Mouse (Mus musculus): ENCODE measurements around the gene Lck.
"Not testable (repeated sequence)": the region's sequence is repeated elsewhere in the genome, so short reads cannot be mapped to it uniquely, and the experiment has no call there.

Gene Lck

DNA sequence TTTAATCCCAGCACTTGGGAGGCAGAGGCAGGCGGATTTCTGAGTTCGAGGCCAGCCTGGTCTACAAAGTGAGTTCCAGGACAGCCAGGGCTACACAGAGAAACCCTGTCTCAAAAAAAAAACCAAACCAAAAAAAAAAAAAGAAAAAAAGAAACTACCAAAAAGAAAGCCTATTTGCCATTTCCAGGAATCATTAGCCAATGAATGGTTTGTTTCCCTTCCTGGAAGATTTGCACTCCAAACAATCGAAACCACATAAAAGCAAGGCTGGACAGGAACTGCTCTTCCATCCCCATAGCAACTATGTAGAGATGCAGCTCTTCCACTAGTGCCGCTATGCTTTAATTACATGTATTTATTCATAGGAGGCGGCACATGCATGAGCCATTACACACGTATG, 18.9 kb downstream of the Lck start:
- DNase-seq: not testable (repeated sequence)

DNA sequence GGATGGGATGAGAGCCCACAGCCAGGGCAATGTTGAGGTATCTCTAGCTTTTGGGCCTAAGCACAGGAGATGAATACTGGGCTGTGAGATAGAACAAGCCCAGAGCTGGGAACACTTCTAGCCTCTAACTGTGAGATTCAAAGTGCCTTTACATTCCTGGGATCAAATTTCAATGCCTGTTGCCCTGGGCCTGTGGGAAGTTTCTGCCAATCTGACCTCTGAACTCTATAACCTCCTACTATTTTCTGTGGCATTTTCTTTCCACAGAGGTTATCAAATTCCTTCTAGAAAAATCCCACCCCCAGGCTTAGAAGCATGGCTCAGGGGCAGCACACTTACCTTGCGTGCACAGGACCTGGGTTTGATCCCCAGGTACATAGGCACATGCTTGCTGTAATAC, 23.1 kb downstream of the Lck start:
- DNase-seq: no peak

DNA sequence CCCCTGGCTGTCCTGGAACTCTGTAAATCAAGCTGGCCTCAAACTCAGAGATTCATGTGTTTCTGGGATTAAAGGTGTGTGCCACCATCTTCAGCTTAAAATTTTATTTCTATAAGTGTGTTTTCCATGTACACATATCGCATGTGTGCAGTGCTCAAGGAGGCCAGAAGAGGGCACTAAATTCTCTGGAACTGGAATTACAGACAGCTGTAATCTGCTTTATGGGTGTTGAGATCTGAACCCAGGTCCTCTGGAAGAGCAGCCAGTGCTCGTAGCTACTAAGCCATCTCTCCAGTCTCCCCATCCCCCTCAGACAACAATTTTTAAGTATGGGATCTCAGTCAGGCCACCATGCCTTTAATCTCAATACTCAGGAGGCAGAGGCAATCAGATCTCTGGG, 24.1 kb downstream of the Lck start:
- DNase-seq: peak; percentile 69

DNA sequence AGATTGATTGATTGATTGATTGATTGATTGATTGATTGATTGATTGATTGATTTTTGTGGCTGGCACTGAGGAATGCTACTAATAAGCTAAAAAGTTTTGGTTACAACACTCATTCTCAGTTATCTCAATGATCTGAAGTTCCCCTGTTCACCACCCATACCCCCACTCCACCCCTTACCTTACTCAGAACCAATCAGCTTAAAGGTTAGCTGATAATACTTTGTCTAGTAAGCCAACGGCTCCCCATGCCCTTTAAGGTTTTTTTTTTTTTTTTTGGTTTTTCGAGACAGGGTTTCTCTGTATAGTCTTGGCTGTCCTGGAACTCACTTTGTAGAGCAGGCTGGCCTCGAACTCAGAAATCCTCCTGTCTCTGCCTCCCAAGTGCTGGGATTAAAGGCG, 25.8 kb downstream of the Lck start:
- DNase-seq: not testable (repeated sequence)

DNA sequence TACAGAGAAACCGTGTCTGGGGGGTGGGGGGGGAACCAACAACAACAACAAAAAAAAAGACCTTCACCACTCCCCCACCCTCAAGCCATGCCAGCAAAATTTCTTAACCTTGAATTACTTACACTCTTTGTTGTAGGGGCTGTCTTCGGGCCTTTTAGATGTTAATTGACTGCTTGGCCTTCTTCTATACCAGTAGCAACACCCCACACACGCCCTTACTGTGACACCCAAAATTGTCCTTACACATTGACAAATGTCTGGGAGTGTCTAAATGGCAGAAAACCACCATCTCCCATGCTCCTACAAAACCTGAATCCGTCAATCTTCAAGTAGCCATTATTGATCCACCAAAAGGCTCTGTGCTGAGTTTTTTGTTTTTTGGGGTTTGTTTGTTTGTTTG, 29.3 kb downstream of the Lck start:
- DNase-seq: no peak

DNA sequence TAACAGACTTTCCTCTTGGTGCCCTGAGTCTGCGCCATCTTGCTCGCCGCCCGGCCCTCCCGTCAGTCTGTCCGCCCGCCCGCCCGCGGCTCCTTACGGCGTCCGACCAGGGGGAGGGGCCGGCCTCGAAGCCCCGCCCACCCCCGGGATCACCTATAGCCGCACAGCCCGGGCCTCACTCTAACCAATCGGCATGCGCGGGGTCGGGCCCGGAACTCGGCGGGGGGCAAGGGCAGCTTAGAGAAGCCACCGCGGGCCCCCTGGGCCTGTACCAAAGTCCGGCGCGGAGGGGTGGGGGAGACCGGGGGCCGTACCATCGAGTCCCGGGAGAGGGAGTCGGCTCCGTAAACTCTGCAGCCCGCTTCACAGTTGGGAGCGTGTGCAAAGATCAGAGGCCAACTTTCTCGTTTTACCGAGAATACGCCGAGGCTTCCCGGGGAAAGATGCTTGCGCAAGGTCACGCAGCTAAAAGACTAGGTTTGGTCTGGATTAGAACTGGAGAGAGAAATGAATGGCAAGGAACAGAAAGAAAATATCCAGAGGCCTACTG, 30.8 kb downstream of the Lck start, which contains the start of gene Hdac1:
Hdac1 (minus strand) TSS at position 122 of the 550 bp plus-strand sequence.
- DNase-seq: peak; percentile 97 to 99

DNA sequence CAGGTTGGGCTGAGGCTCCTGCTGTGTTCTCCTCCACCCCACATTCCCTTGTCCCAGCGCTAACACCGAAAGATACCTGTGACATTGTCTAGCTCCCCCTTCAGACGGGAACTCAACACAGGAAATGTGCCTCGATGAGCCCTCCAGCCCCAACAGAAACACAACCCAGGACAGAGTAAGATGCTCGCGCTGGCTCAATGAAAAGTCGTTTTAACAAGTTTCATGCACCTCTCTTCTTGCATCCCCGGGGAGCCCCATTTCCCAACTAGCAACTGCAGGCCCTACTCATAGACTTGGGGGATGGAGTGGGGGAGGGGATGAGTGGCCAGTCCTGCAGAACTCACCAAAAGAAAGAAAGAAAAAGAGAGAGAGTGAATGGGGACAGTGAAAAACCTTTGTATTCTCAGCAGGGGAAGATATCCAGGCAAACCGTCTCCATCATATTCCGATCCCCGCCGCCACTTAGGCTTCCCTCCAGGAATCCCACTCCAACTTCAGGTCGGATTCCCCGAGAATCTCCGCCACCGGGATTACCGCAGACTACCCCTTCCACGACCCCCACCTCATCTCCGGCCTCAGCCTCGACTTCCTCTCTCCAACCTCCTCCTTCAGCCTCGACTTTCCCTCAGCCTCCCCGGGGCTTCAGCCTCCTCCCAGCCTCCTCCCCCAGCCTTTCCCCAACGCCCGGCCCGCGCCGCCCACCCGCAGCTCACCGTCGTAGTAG, 31.4 kb downstream of the Lck start:
- DNase-seq: peak; percentile 54 to 60

DNA sequence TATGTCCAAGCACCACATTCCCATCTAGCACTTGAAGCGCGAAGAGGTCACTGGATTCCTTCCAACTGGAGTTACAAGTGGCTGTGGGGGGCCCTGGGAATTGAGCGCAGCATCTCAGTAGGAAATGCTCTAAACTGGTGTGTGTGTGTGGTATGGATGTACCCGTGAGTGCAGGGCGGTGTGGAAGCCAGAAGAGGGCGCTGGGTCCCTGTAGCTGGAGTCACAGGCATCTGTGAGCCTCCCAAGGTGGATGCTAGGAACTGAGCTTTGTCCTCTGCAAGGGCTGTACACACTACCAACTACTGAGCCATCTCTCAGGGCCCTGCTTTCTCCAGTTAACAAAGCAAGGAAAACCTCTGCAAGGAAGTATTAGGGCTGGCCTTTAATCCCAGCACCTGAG, 33.4 kb downstream of the Lck start:
- peak; percentile 66 to 67 for DNase-seq

DNA sequence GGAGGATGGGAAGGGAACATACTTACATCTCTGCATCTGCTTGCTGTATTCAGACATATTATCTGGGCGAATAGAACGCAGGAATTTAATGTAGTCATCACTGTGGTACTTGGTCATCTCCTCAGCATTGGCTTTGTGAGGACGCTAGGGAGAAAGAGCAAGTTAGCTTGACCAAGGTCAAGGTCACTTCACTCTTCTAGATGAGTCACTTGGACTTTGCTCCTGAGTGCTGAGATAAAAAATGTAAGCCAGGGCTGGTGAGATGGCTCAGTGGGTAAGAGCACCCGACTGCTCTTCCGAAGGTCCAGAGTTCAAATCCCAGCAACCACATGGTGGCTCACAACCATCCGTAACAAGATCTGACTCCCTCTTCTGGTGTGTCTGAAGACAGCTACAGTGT, 44.5 kb downstream of the Lck start:
- not testable (repeated sequence) for DNase-seq

DNA sequence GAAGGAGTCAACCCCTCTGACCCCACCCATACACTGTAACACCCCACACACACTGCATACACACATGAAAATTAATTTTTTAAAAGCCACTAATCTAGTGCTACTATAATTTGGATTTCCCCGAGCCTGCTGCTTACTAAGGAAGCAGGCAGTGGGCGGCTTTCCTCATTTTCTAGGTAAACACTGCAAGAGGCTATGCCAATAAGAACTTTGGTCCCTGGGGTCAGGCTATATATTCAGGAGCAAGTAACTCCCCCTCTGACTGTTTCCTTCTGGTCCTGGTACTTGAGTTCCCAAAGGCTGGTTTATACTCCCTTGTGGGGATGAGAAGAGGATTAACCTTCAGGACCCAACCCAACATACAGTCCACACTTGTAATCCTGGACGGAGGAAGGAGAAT, 47.6 kb downstream of the Lck start:
- no peak for DNase-seq

DNA sequence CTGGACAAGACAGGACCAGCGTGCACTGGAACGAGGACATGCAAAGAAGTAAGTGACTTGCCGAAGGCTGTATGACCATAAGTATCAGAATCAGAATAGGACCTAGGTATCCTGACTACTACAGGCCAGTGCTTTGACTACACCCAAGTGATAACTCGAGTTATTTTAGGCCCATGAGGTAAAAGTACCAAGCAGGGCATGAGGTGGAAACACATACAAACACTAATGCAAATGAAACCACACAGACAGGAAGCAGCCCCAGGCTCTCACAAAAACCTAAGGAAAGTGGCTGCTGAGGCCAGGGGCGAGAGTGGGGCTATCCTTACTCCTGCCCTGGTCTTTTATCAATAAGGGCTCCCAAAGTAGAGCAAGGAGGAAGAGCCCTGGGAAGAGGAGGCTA, 48.1 kb downstream of the Lck start:
- no peak for DNase-seq

DNA sequence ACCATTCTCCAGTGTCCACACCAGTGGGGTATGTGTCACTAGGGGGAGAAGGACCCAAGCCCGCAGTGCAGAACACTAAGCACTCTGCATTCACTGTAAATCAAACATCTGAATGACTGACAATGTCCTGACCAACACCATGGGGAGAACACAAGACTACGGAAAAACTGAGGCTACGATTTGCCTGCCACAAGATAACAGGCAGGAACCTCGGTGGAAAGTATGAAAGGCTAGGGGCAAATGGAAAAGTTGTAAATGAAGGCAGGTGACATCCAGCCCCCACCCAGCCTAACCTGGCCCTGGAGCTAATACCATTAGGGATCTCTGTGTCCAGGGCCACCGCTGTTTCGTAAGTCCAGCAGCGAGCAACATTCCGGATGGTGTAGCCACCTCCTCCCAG, 54.9 kb downstream of the Lck start:
- no peak for DNase-seq

DNA sequence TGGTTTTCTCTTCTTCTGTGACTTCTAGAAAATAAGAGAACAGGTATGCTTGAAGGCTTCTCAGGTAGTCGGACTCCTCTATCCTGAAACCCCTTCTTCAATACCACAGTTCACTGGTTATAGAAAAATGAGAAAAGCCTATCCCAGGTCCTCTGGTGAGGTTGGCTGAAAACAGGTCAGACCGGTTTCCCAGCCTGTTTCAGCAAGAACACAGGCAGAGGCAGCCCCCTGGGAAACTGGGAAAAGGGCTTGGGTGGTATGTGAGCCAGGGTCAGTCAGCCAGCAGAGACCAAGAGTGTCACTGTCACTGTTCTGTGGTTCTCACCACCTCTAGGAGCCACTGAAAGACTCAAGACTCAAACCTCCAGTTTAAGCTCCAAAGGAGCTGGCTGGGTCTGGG, 56.5 kb downstream of the Lck start:
- no peak for DNase-seq

DNA sequence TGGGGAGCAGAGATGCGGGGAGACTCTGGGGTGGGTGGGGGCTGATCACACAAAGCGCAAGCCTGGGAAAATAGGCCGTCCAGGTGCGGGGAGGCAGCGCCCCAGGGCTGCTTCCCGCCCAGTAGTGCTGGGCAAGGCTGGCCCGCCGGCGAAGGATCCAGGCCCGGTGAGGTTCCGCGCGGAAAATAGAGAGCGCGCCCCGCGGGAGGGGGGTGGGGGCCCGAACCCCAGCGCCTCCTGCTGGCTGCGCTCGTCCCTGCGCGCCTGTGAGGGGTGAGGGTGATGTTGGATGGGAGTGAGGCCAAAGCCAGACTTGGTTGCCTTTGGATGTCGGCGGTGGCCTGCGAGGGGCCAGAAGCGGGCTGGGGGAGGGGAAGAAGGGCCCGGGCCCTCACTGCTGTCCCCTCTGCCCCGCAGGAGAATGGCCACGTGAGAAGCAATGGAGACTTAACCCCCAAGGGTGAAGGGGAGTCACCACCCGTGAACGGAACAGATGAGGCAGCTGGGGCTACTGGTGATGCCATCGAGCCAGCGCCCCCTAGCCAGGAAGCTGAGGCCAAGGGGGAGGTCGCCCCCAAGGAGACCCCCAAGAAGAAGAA, 59.0 kb downstream of the Lck start:
- DNase-seq: peak; percentile 76

DNA sequence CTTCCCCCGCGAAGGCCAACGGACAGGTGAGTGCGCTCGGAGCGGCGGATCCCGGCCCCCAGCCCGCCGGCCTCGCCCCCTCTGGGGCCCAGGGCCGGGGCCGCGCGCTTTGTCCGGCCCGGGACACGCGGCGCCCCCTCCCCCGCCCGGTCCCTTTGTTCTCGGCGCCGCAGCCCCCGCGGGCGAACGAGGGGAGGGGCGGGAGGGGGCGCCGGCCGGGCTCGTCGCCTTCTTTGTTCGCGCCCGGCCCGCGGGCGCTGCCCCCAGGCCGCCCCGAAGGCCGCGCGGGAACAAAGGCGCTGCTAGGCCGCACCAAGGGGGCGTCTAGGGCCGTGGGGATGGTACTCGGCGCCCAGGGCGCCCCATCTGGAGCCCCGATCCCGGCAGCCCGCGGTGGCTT, 59.5 kb downstream of the Lck start:
- no peak for DNase-seq

DNA sequence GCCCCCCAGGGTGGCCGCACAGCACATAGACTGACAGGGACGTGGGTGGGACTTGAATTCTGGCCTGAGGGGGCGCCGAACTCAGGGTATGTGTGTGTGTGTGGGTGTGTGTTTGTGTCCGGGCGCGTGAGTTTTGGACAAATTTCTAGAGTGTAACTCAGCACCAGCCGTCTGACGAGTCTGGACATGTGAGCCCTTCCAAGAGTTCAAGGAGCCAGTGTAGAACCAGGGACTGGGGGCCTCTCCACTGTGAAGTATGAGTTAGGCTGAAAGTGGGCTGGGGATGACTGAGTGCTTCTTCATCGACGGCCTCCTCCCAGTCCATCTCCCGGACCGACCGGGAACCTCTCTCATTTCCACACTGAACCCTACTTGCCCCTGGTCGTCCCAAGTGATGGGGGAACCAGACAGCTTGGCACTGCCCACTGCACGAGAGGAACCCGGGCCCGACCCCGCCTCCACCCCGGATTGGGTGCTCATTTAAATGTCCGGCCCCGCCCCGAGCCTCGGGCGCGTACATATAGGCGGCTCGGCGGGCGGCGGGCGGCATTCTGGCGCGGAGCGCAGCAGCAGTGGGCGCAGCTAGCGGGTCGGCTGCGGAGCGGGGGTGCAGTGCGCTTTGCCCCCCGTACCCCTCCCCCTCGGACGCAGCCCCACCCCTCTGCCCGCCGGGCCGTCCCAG, 60.2 kb downstream of the Lck start, which contains the start of gene Marcksl1:
Marcksl1 (plus strand) TSS at position 496 of the 682 bp plus-strand sequence.
- DNase-seq: peak; percentile 95

DNA sequence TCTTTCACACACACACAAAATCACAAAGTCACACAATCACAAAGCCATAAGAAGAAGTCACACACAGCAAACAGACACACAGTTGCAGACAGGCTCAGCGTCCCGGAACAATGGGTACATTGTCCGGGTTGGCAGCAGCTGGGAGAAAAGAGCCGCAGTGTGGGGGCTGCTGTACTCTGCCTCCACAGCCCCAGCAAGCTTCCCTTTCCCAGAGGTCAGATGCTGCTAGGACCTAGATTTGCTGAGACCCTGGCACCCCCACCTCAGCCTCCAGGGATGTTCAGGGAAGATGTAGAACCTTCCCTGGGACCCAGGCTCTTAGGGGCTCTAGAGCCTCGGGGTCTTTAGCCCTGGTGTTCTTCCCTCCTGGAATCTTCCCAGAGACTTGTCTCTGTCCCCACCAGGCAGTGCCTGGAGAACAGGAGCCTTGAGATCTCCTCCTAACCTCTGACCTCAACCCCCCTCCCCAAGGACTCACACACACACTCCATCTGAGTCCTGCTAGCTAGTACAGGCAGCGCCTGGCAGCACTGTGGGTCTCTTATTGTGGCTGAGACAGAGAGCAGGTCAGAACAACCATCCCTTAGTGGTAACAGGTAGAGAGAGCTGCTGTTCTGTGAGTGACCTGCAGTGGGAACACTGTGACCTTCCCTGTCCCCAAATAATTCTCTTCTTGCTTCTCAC, 61.9 kb downstream of the Lck start:
- DNase-seq: no peak

DNA sequence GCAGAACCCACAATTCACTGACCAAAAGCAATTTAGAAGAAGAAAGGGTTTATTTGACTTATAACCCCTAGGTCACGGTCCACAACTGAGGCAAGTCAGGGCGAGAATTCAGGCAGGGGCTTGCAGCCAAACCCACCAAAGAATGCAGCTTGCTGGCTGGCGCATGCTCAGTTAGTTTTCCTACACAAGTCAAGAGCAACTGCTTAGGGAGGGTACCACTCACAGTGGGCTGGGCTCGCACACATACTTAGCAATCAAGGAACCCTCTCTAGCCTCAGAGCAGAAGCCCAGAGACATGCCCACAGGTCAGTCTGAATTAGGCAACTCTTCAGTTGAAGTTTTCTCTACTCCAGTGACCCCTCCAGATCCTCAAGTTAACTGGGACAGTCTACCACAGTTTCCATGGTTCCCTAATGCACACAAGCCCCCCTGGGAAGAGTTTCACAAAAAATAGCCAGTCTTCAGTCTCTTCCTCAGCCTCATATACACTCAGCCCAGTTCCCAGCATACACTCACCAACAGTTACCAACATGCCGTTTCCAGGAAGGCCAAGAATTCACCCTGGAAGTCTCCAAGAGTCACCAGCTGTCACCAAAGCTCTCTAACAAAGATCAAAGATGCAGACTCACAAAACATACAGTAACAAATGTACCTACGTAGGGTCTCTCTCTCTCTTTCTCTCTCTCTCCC, 62.6 kb downstream of the Lck start:
- DNase-seq: no peak

DNA sequence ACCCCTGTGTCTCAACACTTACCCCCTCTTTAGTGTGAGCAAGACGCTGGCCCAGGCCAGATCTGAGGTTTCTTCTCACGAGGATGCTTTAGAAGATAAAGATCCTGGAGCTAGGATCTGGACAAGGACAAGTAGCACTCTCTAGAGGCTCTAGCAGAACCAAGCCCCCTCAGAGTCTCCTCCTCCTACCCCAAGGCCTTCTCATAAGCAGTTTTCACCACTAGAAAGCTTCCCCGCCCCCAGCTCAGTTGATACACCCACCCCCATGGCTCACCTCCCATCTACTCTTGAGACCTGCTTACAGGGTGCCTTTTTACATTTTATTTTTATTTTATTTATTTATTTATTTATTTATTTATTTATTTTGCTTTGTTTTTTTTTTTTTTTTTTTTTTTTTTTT, 63.8 kb downstream of the Lck start:
- no peak for DNase-seq

DNA sequence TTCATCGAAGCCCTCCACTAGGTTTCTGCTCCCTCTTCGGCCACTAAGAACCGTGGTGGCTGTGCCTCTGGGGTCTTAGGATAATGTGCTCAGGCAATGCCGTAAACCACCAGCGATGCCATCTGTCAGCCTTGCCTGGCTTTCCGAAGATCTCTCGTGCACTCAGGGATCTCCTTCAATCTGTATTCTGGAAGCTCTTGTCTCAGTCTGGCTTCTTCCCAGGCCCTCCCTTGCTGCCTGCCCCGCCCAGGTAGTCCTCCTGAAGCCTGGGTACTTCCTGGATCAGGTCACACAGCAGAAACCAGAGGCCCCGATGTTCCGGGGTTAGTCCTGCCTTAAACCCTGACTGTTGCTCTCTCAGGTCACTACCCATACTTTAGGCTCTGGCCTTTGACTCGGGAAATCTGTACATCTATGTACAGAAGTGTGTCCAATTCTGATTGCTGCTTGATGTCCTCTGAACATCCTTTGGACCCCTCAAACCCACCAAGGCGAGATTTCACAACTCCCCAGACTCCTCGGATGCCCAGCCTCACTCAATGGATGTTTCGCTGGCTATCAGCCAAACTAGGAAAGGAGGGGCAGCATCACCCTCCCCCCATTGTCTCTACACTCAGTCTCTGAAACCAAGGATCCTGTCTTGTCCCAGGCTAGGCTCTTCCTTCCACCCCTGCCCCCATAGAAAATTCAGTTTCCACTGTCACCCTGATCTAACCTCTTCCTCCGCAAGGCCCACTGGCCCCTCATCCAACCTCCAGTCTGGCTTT, 64.4 kb downstream of the Lck start:
- no peak for DNase-seq

DNA sequence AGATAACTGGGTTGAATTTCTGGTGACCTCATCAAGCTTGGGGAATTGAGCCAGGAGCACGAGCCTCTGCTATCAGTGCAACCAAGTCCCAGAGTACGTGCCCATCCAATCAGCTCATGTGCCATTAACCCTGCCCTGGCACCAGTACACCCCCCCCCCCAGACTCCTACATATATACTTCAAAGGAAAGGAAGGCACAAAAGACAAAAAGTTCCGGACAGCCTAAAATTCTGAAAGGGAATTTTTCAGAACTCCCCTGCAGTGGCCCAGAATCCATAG, 65.3 kb downstream of the Lck start:
- DNase-seq: no peak
